ENCODE assay signal across 26 mouse cellular contexts in genomic region chr7:77076033-77076432, GRCm38 (mm10).
"Had no signal": no experiment of that assay in that cellular context is flagged by ENCODE, and none has a peak within 500 bp of the region (broad histone marks: within the 10 kb centered on the region; RNA-seq: fewer than 3 reads in every experiment).

No protein-coding gene starts in this region.

- H3K4me1 ChIP-seq: heart, embryonic 13.5 days; heart, embryonic 15.5 days; intestine, embryonic 15.5 days; limb, embryonic 13.5 days; limb, embryonic 15.5 days; liver, embryonic 12.5 days had no signal

- DNase-seq: gastrocnemius, postnatal 14 days; gastrocnemius, postnatal 36 days; heart, adult 11 months; heart, adult 2 months; heart, postnatal 14 days; heart, postnatal 36 days; kidney, adult 18-20 months; kidney, adult 8-10 months; kidney, postnatal 10 days; kidney, postnatal 25 days; kidney, postnatal 4 days; left cerebral cortex, postnatal 4 days; lung, adult 18-20 months had no signal

- ATAC-seq: hindbrain, embryonic 16.5 days; inflammation-experienced regulatory T-cells, adult 6 months; intestine, embryonic 15.5 days; intestine, postnatal 0 days; liver, embryonic 12.5 days had no signal

- H3K4me3 ChIP-seq: heart, adult 2 months; heart, embryonic 13.5 days; heart, embryonic 15.5 days; intestine, embryonic 15.5 days; layer of hippocampus, adult 2 months; limb, embryonic 13.5 days; limb, embryonic 15.5 days; liver, embryonic 12.5 days had no signal

- H3K9me3 ChIP-seq: heart, embryonic 13.5 days; heart, embryonic 15.5 days; intestine, embryonic 15.5 days; limb, embryonic 13.5 days; limb, embryonic 15.5 days; liver, embryonic 12.5 days had no signal

- H3K9ac ChIP-seq: heart, embryonic 13.5 days; heart, embryonic 15.5 days; hindbrain, embryonic 14.5 days; intestine, embryonic 15.5 days; limb, embryonic 13.5 days; limb, embryonic 15.5 days; liver, embryonic 12.5 days; liver, embryonic 14.5 days had no signal

- H3K27me3 ChIP-seq: heart, embryonic 13.5 days; heart, embryonic 15.5 days; intestine, embryonic 15.5 days; limb, embryonic 13.5 days; limb, embryonic 15.5 days; liver, embryonic 12.5 days had no signal

- H3K4me2 ChIP-seq: heart, embryonic 11.5 days; heart, embryonic 13.5 days; heart, embryonic 15.5 days; hindbrain, embryonic 14.5 days; intestine, embryonic 15.5 days; limb, embryonic 13.5 days; limb, embryonic 15.5 days; liver, embryonic 12.5 days had no signal

- H3K27ac ChIP-seq: heart, adult 2 months; heart, embryonic 13.5 days; heart, embryonic 15.5 days; hindbrain, embryonic 14.5 days; intestine, embryonic 15.5 days; layer of hippocampus, adult 2 months; limb, embryonic 13.5 days; limb, embryonic 15.5 days; liver, embryonic 12.5 days; liver, embryonic 14.5 days had no signal

- H3K36me3 ChIP-seq: heart, embryonic 13.5 days; heart, embryonic 15.5 days; intestine, embryonic 15.5 days; limb, embryonic 13.5 days; limb, embryonic 15.5 days; liver, embryonic 12.5 days had no signal
